Mouse (Mus musculus): Measurements from ENCODE around the gene Trp53i11. TPM values are rescaled to one million over a fixed set of nuclear protein-coding genes. Genes with fewer than 3 reads are reported as not detected.

Trp53i11 gene
- polyA plus RNA-seq, 1 experiment from 2014 or later, result 49.3 TPM

DNA sequence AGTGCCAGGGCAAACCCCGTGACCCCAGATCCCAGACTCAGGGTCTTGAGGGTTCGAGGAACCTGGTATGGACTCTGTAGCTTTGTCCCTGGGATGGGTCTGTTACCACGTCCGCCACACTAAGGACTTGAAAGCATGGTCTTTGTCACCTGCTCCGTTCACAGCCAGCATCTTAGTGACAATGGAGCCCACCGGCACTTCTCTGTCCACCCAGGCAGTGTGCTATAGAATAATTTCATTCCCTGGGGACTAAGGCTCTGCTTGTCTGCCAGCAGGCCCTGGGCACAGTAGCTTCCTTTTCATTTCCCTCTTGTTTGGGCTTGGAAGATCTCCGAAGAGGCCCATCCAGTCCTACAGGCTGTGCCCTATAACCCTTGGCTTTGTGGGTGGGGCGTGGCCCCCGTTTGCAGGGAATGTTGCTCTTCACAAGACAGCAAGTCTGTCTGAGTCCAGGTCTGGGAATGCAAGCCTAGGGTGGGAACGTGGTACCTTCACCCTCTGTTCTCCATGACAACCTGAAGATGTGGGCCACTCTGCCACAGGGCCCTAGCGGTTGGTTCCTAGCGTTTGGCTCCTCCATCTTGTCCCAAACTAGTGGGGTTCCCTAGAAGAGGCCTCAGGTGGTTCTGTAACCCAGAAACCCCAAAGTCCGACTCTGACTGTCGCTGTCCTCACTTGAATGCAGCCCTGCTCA, 4.3 kb downstream of the Trp53i11 start:
- no peak overlapping the region for H3K9ac ChIP-seq (ENCODE audit: low read depth, low read length)
- 64% methylated on average over 14 of the region's 14 CpGs for WGBS
- H3K4me1 ChIP-seq (ENCODE audit: control insufficient read depth, insufficient read depth, low read length), result peaks cover 42% of the 10 kb centered on the region
- no peaks in the 10 kb centered on the region for H3K27me3 ChIP-seq (replicated peaks; ENCODE audit: control insufficient read depth, insufficient read depth, low read length)
- no peak for ATAC-seq
- 0 out of 2 replicates have a peak overlapping the region, but pooled peaks have one; percentile 14 for H3K4me2 ChIP-seq (ENCODE audit: low read depth, low read length)
- no peak overlapping the region for H3K4me3 ChIP-seq (ENCODE audit: low read length)
- H3K36me3 ChIP-seq (ENCODE audit: control insufficient read depth, insufficient read depth, low read length), result no peaks in the 10 kb centered on the region
- no peak overlapping the region for H3K27ac ChIP-seq (ENCODE audit: low read length)
- no peaks in the 10 kb centered on the region for H3K9me3 ChIP-seq (ENCODE audit: control insufficient read depth, low read length)

GRCm38 (mm10) chr2:93192182-93192560, 4.8 kb downstream of the Trp53i11 start:
- no peak overlapping the region for H3K27ac ChIP-seq (ENCODE audit: low read length)
- H3K4me2 ChIP-seq (ENCODE audit: low read depth, low read length), result no peak overlapping the region
- ATAC-seq, result no peak
- no peaks in the 10 kb centered on the region for H3K36me3 ChIP-seq (ENCODE audit: control insufficient read depth, insufficient read depth, low read length)
- H3K4me3 ChIP-seq (ENCODE audit: low read length), result no peak overlapping the region
- no peaks in the 10 kb centered on the region for H3K9me3 ChIP-seq (ENCODE audit: control insufficient read depth, low read length)
- peaks cover 39% of the 10 kb centered on the region for H3K4me1 ChIP-seq (ENCODE audit: control insufficient read depth, insufficient read depth, low read length)
- WGBS, result 32% methylated on average over 9 of the region's 9 CpGs
- no peaks in the 10 kb centered on the region for H3K27me3 ChIP-seq (replicated peaks; ENCODE audit: control insufficient read depth, insufficient read depth, low read length)
- H3K9ac ChIP-seq (ENCODE audit: low read depth, low read length), result no peak overlapping the region

DNA sequence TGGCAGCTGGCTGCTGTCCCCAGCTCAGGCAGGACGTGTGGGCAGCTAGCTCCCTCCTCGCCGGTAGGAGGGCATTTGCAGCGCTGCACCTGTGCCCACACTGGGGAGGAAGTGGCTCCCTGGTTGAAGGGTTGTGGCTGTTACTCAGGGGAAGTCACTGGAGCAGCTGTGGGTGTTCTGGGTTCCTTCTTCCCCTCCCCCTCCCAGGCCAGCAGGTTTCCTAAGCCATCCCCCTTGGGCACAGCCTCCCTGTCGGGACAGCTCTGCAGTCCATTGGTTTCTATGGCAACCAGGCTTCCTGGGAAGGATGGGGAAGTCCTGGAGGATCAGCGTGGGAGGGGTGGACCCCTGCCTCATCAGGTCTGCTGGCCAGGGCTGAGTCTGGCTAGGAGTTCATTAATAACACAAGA, 5.3 kb downstream of the Trp53i11 start:
- Histone ChIP-seq H3K9me3 (ENCODE audit: control insufficient read depth, low read length) (no peaks in the 10 kb centered on the region), H3K4me1 (ENCODE audit: control insufficient read depth, insufficient read depth, low read length) (peaks cover 39% of the 10 kb centered on the region), H3K27ac (ENCODE audit: low read length) (no peak overlapping the region), H3K4me2 (ENCODE audit: low read depth, low read length) (no peak overlapping the region), H3K36me3 (ENCODE audit: control insufficient read depth, insufficient read depth, low read length) (no peaks in the 10 kb centered on the region), H3K9ac (ENCODE audit: low read depth, low read length) (no peak overlapping the region), H3K4me3 (ENCODE audit: low read length) (no peak overlapping the region), H3K27me3 (replicated peaks; ENCODE audit: control insufficient read depth, insufficient read depth, low read length) (no peaks in the 10 kb centered on the region)
- ATAC-seq, result no peak
- 21% methylated on average over 6 of the region's 6 CpGs for WGBS

GRCm38 (mm10) chr2:93193806-93194205, 6.5 kb downstream of the Trp53i11 start:
- H3K27me3 ChIP-seq (replicated peaks; ENCODE audit: control insufficient read depth, insufficient read depth, low read length), result no peaks in the 10 kb centered on the region
- no peak for ATAC-seq
- H3K4me1 ChIP-seq (ENCODE audit: control insufficient read depth, insufficient read depth, low read length), result peaks cover 39% of the 10 kb centered on the region
- no peaks in the 10 kb centered on the region for H3K36me3 ChIP-seq (ENCODE audit: control insufficient read depth, insufficient read depth, low read length)
- 57% methylated on average over 4 of the region's 4 CpGs for WGBS
- H3K9ac ChIP-seq (ENCODE audit: low read depth, low read length), result no peak overlapping the region
- H3K9me3 ChIP-seq (ENCODE audit: control insufficient read depth, low read length), result no peaks in the 10 kb centered on the region
- no peak overlapping the region for H3K27ac ChIP-seq (ENCODE audit: low read length)
- H3K4me3 ChIP-seq (ENCODE audit: low read length), result no peak overlapping the region
- H3K4me2 ChIP-seq (ENCODE audit: low read depth, low read length), result no peak overlapping the region

- Histone ChIP-seq H3K27me3 (replicated peaks; ENCODE audit: control insufficient read depth, insufficient read depth, low read length) (no peaks in the 10 kb centered on the region), H3K9ac (ENCODE audit: low read depth, low read length) (no peak overlapping the region), H3K27ac (ENCODE audit: low read length) (no peak overlapping the region), H3K4me1 (ENCODE audit: control insufficient read depth, insufficient read depth, low read length) (peaks cover 18% of the 10 kb centered on the region), H3K4me3 (ENCODE audit: low read length) (no peak overlapping the region), H3K4me2 (ENCODE audit: low read depth, low read length) (no peak overlapping the region), H3K9me3 (ENCODE audit: control insufficient read depth, low read length) (no peaks in the 10 kb centered on the region), H3K36me3 (ENCODE audit: control insufficient read depth, insufficient read depth, low read length) (0 out of 2 replicates have a peak, but pooled peaks cover 3% of the 10 kb centered on the region)
- peak; percentile 37; the same call in 1 of the 2 replicates for ATAC-seq
- 26% methylated on average over 3 of the region's 3 CpGs for WGBS
These were observed 11.5 kb downstream of the Trp53i11 start for GRCm38 (mm10) chr2:93198846-93199245.

DNA sequence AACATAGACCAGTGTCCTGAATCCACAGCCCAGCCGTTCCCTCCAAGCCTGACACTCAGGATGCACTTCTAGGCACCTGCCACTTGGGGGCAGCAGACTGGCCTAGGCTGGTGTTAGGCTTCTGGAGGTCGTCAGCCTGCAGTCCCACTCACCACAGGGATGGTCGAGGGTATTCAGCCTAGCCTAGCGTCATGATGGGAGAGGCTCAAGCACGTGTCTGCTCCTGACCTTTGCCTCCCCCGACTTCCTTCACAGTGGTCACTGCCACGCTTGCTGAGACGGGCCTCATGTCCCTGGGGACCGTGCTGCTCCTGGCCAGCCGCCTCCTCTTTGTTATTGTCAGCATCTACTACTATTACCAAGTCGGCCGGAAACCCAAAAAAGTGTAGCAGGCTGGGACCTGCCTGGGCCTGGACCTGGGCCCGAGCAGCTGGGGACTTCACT, 12.2 kb downstream of the Trp53i11 start:
- no peak overlapping the region for H3K9ac ChIP-seq (ENCODE audit: low read depth, low read length)
- peak; percentile 11 for ATAC-seq
- H3K9me3 ChIP-seq (ENCODE audit: control insufficient read depth, low read length), result no peaks in the 10 kb centered on the region
- no peaks in the 10 kb centered on the region for H3K27me3 ChIP-seq (replicated peaks; ENCODE audit: control insufficient read depth, insufficient read depth, low read length)
- peaks cover 18% of the 10 kb centered on the region for H3K4me1 ChIP-seq (ENCODE audit: control insufficient read depth, insufficient read depth, low read length)
- H3K36me3 ChIP-seq (ENCODE audit: control insufficient read depth, insufficient read depth, low read length), result 0 out of 2 replicates have a peak, but pooled peaks cover 3% of the 10 kb centered on the region
- H3K27ac ChIP-seq (ENCODE audit: low read length), result no peak overlapping the region
- no peak overlapping the region for H3K4me2 ChIP-seq (ENCODE audit: low read depth, low read length)
- H3K4me3 ChIP-seq (ENCODE audit: low read length), result no peak overlapping the region
- WGBS, result 40% methylated on average over 13 of the region's 13 CpGs

GRCm38 (mm10) chr2:93200681-93201340, 13.5 kb downstream of the Trp53i11 start:
- 56% methylated on average over 10 of the region's 10 CpGs for WGBS
- no peaks in the 10 kb centered on the region for H3K27me3 ChIP-seq (replicated peaks; ENCODE audit: control insufficient read depth, insufficient read depth, low read length)
- H3K27ac ChIP-seq (ENCODE audit: low read length), result no peak overlapping the region
- H3K36me3 ChIP-seq (ENCODE audit: control insufficient read depth, insufficient read depth, low read length), result 0 out of 2 replicates have a peak, but pooled peaks cover 3% of the 10 kb centered on the region
- H3K9ac ChIP-seq (ENCODE audit: low read depth, low read length), result no peak overlapping the region
- no peaks in the 10 kb centered on the region for H3K9me3 ChIP-seq (ENCODE audit: control insufficient read depth, low read length)
- no peak overlapping the region for H3K4me3 ChIP-seq (ENCODE audit: low read length)
- peaks cover 18% of the 10 kb centered on the region for H3K4me1 ChIP-seq (ENCODE audit: control insufficient read depth, insufficient read depth, low read length)
- no peak overlapping the region for H3K4me2 ChIP-seq (ENCODE audit: low read depth, low read length)
- ATAC-seq, result peak; percentile 23

DNA sequence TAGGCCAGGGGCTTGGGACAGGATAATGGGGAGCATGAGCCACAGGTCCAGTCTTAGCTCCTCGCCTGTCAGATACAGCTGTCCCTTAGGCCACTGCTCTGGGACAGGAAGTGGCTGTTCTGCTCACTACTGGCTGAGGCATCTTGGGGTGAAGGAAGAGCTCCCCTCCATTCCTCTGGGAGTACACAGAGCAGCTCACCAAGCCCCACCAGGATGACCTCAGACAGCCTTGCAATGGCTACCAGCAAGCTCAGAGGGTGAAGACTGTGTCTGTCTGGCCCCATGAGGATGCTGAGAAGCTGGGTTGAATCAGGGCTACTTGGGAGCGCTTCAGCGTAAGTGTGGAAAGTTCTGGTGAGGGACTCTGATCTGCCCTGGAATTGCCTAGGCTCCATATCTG, 14.6 kb downstream of the Trp53i11 start:
- no peaks in the 10 kb centered on the region for H3K27me3 ChIP-seq (replicated peaks; ENCODE audit: control insufficient read depth, insufficient read depth, low read length)
- no peak for ATAC-seq
- H3K27ac ChIP-seq (ENCODE audit: low read length), result no peak overlapping the region
- no peaks in the 10 kb centered on the region for H3K9me3 ChIP-seq (ENCODE audit: control insufficient read depth, low read length)
- H3K36me3 ChIP-seq (ENCODE audit: control insufficient read depth, insufficient read depth, low read length), result 0 out of 2 replicates have a peak, but pooled peaks cover 3% of the 10 kb centered on the region
- no peak overlapping the region for H3K4me3 ChIP-seq (ENCODE audit: low read length)
- H3K4me2 ChIP-seq (ENCODE audit: low read depth, low read length), result no peak overlapping the region
- 92% methylated on average over 3 of the region's 3 CpGs for WGBS
- no peak overlapping the region for H3K9ac ChIP-seq (ENCODE audit: low read depth, low read length)
- peaks cover 18% of the 10 kb centered on the region for H3K4me1 ChIP-seq (ENCODE audit: control insufficient read depth, insufficient read depth, low read length)

DNA sequence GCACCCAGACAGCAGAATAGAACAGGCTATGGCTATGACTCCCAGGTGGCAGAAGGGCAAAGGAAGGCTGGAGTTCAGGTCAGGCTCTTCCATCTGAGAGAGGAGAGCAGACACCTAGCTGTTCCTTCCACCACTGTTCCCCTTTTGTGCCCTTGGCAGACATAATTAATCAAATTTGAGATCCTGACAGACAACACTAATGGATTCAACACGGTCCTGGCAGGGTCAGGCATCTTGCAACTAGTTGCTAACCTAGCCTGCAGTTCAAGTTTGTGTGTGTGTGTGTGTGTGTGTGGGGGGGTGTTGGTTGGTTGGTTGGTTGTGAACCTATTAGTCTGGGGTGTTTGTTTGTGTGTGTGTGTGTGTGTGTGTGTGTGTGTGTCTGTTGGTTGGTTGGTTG, 15.4 kb downstream of the Trp53i11 start:
- 0 out of 2 replicates have a peak, but pooled peaks cover 3% of the 10 kb centered on the region for H3K36me3 ChIP-seq (ENCODE audit: control insufficient read depth, insufficient read depth, low read length)
- no peak overlapping the region for H3K27ac ChIP-seq (ENCODE audit: low read length)
- peaks cover 18% of the 10 kb centered on the region for H3K4me1 ChIP-seq (ENCODE audit: control insufficient read depth, insufficient read depth, low read length)
- H3K9ac ChIP-seq (ENCODE audit: low read depth, low read length), result no peak overlapping the region
- no peak overlapping the region for H3K4me3 ChIP-seq (ENCODE audit: low read length)
- H3K4me2 ChIP-seq (ENCODE audit: low read depth, low read length), result no peak overlapping the region
- H3K9me3 ChIP-seq (ENCODE audit: control insufficient read depth, low read length), result no peaks in the 10 kb centered on the region
- no peak for ATAC-seq
- WGBS, result 20% methylated on average over 1 of the region's 1 CpGs
- H3K27me3 ChIP-seq (replicated peaks; ENCODE audit: control insufficient read depth, insufficient read depth, low read length), result no peaks in the 10 kb centered on the region
